Mouse (Mus musculus) left cerebral cortex, postnatal 14 days (tissue): ENCODE data around the gene Gpr27. TPM values are rescaled to one million over a fixed set of nuclear protein-coding genes. Genes with fewer than 3 reads are reported as not detected.

Source experiments
- DNase-seq, 2 experiments: peaks; one replicate each; pipeline ENCODE4 v3.0.0; 2021 to 2022; ENCODE audit warnings: low spot score in 2 of 2, mixed read lengths in 1 of 2
- intact Hi-C: fragments of 180-260 bp; cut with DNase I; formaldehyde crosslinking; loops from one replicate; pipeline ENCODE4 v1.15.1; 2025
- total RNA-seq, 2 experiments: library from RNA; stranded (reverse); gene quantifications; 2 replicates each; pipeline ENCODE4 v1.2.3; 2021

Gpr27 gene
- total RNA-seq, 2 experiments from 2014 or later = 48.0 to 48.6 TPM

- intact Hi-C loops = no loop called here
- no peak for DNase-seq
These were observed 39.4 kb downstream of the Gpr27 start for GRCm38 (mm10) chr6:99731926-99732325.

DNA sequence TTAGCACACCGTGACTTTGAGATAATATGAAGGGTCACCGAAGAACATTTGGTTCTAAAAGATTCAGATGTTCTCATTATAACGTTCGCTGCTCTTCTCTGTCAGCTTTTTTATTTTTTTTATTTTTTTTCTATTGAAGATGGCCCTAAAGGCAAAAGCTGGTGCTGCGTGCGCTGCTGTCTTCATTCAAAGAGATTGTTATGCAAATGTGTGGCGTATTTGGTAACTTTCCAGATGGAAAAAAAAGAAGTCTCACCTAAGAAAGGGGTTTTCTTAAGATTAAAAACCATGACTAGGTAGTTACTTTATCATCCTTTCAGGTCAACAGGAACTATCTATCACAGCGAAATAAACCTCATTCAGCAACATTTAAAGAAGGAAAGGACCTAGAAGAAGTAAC, 40.2 kb downstream of the Gpr27 start:
- no peak for DNase-seq
- intact Hi-C loops = no loop called here

DNA sequence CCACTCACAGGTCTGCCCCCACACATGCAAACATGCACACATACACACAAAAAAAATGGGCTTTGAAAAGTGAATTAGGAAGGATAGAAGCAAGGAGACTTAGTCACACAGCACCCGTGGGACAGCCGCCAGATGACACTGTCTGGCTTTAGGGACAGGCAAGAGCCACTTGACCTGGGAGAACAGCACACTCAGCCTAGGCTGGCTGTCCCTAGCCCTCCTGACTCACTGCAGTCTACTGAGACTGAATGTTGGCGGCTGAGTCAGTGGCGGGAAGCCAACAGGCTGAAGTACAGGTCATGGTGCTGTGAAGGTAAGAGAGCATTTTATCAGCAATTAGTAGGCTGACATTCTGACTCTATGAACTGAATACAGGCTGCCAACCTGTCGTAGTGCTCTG, 42.2 kb downstream of the Gpr27 start:
- intact Hi-C loops = no loop called here
- DNase-seq = no peak

DNA sequence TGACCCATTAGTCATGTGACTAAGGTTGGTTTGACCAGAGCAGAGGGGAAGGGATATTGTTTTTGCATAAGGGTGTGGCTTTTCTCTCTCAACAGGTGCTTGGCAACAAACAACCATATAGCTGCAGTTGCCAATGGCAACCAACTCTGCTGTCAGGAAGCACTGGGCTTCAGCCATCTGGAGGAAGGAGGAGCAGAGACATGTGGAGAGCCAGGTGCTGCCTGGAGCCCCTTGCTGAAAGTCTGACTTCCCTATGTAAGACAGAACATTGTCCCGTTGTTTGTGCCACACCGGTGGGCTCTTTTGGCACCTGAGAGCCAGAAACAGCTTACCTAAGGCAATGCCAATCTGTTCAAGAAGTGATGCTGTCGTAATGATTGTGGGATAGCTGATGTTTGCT, 50.4 kb downstream of the Gpr27 start:
- intact Hi-C loops = no loop called here
- DNase-seq = peak; percentile 14 to 39

Other genes with a start within 250 kb of the Gpr27 start
- 100 to 1,000 TPM; 137 to 149 TPM for gene Foxp1, start 170.0 kb upstream of the Gpr27 start, total RNA-seq
- gene Eif4e3, start 25.9 kb upstream of the Gpr27 start, total RNA-seq = 10 to 100 TPM; 14.1 to 14.2 TPM
- gene Gm20696, start 25.9 kb upstream of the Gpr27 start, total RNA-seq = 1 to 10 TPM; 5.3 to 6.3 TPM
- 1 to 10 TPM; 1.0 to 1.4 TPM for gene Prok2, start 33.7 kb downstream of the Gpr27 start, total RNA-seq